Mouse (Mus musculus) large intestine, adult 2 months (tissue): ENCODE measurements around the gene Ankfy1. TPM values are rescaled to one million over a fixed set of nuclear protein-coding genes. Genes with fewer than 3 reads are reported as not detected.
"Not testable (repeated sequence)": the region's sequence is repeated elsewhere in the genome, so short reads cannot be mapped to it uniquely, and the experiment has no call there.

Experiments used
- DNase-seq: peaks from one replicate; pipeline ENCODE4 v3.0.0-alpha.2; 2012; ENCODE audit warnings: low read depth, low spot score
- WGBS: fragments of 180-500 bp; shearing (Covaris S2); methylation state at CpG from one replicate; pipeline ENCODE4 v1.1.7; 2018; 5-methylcytosine and 5-hydroxymethylcytosine counted together
- polyA plus RNA-seq: library from polyadenylated mRNA; depleted of rRNA; stranded (reverse); fragments of >200 nt; gene quantifications from 2 replicates; pipeline ENCODE4 v1.2.3, GENCODE M21; 2012

The Ankfy1 gene
- polyA plus RNA-seq, 1 experiment: 25.5 TPM

DNA sequence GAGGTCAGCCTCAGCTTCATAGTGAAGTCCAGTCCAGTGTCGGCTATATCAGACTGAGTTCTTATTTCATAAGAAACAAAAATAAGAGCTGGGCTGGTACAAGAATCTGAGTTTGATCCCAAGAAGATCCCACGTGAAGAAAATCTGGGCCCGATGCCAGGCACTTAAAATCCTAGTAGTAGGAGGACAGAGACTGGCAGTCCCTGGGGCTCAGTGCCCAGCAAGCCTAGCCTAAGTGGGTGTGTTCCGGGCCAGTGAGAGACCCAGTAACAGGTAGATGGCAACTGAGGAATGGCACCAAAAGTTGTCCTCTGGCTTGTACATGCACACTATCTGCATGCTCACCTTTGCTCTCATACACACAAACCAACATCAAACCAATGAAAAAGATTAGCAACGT is 22.9 kb downstream of the Ankfy1 start:
- 62% methylated on average over 5 of the region's 5 CpGs for WGBS

DNA sequence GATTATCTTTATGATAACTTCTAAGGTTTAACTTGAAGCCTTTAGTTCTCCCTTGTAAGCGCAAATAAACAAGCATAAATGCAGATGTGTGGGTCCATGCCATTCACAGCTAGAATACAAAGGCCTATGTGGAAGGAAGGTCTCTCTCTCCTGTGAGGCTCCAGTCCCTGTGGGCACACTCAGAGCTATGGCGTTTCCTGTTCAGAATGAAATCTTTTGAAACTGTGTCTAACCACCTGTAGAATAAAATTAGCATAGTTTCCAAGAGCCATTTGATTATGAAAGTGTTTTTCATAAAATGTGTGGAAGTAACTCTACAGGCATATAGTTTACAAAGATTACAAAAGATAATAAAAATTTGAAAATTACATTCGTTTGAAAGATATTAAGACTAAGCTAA is 28.4 kb downstream of the Ankfy1 start:
- 79% methylated on average over 3 of the region's 3 CpGs for WGBS

More for the DNA sequence above, 22.9 kb downstream of the Ankfy1 start:
- no peak for DNase-seq

DNA sequence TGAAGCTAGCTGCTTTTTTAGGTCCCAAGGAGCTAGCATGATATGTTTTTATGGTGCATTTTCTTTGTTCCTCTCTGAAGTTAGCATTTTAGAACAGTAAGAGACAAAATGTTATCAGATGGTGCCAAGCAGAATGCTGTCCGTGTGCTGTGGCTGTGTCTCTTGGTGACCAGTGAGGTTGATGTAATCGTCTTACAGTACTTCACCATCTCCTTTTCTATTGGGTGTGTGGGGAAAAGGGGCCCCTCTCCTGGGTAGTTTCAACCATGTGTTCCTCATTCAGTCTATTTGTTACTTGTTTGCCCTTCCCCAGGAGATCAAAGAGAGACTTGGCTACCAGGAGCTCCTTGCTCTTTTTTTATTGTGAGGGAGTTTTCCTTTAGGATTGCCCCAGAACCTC is 33.4 kb downstream of the Ankfy1 start:
- DNase-seq: no peak
- 48% methylated on average over 2 of the region's 2 CpGs for WGBS

More for the DNA sequence above, 28.4 kb downstream of the Ankfy1 start:
- DNase-seq: no peak

DNA sequence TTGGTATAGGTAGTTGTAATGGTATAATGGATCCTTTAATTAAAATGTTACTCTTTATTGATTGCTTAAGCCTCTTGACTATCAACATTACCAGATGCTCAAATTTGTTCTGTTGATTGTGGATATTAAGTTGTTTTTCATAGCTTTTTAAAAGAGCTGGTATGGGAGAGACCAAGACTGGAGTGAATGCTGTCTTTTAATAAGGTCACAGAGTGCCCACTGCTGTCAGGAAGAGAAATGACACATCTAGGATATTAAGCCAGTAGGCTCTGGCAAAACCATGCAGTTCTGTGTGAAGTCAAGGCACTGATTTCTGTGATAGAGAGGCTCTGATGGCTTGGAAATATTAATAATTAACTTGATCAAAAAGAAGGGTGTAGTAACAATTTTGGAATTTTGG is 34.1 kb downstream of the Ankfy1 start:
- DNase-seq: no peak

DNA sequence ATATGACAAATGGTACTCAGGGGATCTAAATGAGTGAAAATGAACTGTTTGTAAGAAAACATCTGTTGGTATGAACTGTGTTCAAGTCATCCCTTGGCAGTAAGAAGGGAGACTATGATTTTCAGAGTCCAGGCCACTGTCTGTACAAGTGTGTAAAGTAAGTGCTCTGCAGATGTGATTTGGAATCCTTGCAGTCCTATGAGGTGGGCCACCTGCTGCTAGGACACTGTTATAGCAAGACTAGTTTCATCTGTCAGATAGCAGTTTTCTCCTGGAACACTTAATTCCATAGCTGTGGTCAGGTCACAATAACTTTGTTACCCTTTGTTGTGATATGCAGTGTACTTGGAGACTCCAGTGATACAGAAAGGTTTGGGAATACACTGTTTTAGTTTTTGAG is 36.2 kb downstream of the Ankfy1 start:
- DNase-seq: no peak

DNA sequence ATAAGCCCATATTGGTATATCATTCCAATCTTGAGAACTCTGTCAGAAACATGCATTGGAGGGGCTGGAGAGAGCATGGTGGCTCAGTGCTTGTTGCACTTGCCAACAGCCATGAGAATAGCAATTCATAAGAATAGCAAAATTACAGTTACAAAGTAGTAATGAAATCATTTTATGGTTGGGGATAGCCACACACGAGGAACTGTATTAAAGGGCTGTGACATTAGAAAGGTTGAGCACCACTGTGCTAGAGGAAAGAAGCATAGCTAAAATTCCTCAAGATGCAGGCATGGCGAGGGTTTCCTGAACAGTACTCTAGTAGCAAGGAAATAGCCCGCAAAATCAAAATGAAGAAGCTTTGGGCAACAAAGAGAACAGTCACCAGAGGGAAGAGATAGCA is 43.9 kb downstream of the Ankfy1 start:
- DNase-seq: no peak
- WGBS: 74% methylated on average over 3 of the region's 3 CpGs

DNA sequence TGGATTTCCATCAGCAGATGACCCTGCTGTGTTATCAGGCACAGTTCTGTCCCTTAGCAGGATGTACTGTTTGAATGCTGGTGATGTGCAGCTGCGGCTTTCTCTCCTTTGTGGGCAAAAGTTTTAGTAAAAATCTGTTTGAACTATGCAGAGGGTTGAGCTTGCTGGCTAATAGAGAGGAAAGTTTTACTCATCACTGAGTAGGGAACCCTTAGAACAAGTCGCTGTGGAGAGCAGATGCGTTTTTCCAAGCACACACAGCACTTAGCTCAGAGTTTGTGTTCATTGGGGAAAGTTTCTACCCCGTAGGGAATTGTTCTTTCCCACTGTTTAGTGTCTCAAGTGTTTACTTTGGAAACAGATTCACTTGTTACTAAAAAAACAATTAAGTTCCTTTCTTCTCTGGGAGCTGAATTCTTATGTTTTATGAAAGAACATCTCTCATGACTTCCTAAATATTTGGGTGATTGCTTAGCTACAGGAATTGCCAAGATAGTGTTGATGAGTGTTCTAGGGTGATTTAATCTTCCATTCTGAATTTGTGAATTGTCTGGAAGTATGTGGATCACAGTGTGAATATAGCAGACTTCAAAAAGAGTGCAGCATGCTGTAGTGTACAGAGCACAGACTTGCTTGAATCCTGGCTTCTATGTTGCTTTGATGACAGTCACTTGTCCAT is 45.2 kb downstream of the Ankfy1 start:
- WGBS: 57% methylated on average over 4 of the region's 4 CpGs
- no peak for DNase-seq

DNA sequence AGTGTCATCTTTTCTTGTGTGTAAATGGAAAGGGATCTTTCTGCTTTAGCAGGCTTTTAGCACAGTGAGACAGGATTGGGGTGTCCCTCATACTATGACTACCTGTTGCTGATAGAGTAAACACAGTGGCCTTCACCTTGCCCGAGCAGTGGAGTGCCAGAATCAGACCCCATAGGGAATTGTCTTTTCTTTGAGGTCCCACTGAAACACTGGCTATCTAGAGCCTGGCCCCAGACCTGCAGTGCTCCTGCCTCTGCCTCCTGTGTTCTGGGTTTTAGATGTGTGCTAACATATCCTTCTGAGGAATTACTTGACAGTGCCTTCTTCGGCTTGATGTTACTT is 45.7 kb downstream of the Ankfy1 start:
- no peak for DNase-seq
- whole genome bisulfite sequencing: 84% methylated on average over 2 of the region's 2 CpGs

DNA sequence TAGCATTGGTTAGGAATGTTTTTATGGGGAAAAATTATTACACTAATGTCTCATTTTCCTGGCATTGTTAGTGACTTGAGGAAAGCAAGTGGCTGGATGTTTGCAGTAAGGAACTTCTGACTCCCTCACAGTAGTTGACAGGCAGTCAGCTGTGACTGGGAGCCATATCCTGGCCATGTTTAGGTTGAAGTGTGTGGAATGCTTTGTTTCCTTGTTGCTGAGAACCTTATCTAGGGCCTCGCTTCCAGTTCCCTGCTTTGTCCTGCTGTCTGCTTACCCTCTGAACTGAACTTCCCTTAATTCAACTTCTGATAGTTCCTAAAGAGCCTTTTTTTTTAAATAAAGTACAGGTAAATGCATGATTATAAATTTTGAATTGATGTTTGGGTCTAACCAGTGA is 46.5 kb downstream of the Ankfy1 start:
- no peak for DNase-seq
- WGBS: 82% methylated on average over 1 of the region's 1 CpGs

DNA sequence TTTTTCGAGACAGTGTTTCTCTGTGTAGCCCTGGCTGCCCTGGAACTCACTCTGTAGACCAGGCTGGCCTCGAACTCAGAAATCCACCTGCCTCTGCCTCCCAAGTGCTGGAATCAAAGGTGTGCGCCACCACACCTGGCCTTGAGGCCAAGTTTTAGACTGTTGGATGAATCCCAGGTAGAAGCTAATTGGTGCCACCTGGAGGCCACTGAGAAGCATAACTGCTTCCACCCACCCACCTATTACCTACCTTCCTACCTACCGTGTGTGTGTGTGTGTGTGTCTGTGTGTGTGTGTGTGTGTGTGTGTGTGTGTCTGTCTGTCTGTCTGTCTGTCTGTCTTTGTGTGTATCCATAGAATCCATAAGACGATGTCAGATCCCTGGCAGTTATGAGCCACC is 47.7 kb downstream of the Ankfy1 start:
- not testable (repeated sequence) for DNase-seq
- 86% methylated on average over 5 of the region's 5 CpGs for WGBS

DNA sequence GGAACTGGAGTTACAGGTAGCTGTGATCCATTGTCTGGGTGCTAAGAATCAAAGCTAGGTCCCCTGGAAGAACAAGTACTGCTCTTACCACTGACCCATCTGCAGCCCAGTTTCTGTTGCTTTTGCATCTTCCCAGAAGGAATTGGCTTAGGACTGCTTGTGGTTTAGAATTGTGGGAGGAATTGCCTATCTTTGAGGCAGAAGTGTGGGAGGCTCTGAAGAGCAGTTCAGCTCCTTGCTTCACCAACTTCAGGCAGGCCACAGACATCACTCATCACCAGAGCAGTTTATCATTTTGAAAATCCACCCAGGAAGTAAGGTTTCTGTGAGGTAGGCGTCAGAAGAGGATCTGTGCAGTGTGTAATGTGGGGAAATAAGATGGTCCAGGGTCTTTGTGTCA is 49.2 kb downstream of the Ankfy1 start:
- 91% methylated on average over 1 of the region's 1 CpGs for WGBS
- DNase-seq: no peak

DNA sequence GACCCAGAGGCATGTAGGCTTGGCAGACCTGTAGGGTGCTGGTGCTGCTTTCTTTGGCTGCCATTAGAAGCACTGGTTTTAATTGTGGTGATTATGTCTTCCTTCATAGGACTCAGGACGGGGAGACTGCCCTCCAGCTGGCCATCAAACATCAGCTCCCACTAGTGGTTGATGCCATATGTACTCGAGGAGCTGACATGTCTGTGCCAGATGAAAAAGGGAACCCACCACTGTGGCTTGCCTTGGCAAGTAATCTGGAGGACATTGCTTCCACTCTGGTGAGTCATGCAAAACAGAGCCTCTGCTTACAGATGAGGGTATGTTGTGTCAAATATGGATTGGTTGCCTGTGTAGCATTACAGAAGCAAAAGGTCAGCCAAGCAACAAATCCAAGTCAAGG is 62.1 kb downstream of the Ankfy1 start:
- no peak for DNase-seq
- WGBS: 35% methylated on average over 2 of the region's 2 CpGs

DNA sequence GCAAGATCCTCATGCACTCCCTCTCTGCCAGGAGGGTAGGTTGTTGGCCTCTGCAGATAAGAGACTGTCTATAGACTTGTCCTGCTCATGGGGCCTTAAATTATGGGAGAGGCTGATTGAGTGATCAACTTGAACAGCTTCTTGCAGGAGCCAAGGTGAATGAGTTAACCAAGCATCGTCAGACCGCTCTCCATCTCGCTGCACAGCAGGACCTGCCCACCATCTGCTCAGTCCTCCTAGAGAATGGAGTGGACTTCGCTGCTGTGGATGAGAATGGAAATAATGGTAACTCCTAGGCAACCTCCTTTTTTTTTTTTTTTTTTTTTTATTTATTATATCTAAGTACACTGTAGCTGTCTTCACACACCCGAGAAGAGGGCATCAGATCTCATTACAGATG is 68.5 kb downstream of the Ankfy1 start:
- 95% methylated on average over 5 of the region's 5 CpGs for WGBS
- DNase-seq: no peak

DNA sequence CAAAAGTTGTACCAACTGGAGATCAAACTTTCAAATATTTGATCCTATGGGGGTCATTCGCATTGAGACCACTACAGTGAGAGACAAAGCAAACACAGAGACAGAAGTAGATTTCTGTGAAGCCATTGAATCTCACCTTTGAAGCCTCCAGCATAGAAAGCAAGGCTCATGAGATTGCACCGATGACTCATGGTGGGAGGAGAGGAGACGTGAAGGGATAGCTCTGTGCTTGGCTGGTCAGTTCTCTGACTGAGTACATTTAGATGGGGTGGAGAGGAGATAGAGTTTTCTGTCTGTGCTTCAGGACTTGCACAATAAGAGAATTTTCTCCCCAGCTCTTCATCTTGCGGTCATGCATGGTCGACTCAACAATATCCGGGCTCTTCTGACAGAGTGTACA is 69.8 kb downstream of the Ankfy1 start:
- WGBS: 83% methylated on average over 6 of the region's 6 CpGs
- no peak for DNase-seq

DNA sequence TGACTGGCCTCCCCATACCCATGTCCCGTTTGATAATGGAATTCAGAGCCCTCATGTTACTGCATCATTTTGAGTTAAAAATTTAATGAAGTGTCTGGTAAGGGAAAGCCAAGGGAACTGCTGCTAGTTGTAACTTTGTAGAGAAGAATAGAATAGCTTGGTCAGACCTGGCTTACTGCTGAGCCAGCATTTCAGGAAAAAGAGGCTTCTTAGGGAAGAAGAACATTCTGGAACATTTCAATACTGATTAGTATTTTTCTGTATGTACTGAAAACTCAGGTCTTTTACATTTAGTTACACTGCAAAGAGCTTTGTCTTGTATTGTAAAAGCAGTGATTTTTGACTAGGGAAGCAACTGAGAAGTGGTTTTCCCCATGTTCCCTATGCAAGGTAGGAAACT is 71.0 kb downstream of the Ankfy1 start:
- no peak for DNase-seq
- 77% methylated on average over 1 of the region's 1 CpGs for WGBS

DNA sequence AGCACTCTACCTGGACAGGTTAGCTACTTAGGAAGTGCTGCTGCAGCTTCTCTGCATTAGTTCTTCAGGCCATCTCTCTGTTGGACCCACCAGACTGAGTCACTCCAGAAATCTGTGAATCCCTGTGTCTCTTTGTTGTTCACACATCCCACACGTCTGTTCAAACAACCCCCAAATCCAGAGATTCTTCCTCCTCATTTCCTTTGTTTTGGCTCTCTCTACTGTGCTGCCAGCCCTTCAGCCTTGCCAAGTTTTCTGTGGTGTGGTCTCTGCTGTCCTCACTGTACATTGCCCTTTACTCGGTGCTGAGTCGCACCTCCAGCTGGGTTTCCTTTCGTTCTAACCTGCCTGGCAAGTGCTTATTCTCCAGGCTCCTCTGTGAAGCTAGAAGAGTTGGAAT is 74.5 kb downstream of the Ankfy1 start:
- no peak for DNase-seq
- 78% methylated on average over 4 of the region's 4 CpGs for WGBS

DNA sequence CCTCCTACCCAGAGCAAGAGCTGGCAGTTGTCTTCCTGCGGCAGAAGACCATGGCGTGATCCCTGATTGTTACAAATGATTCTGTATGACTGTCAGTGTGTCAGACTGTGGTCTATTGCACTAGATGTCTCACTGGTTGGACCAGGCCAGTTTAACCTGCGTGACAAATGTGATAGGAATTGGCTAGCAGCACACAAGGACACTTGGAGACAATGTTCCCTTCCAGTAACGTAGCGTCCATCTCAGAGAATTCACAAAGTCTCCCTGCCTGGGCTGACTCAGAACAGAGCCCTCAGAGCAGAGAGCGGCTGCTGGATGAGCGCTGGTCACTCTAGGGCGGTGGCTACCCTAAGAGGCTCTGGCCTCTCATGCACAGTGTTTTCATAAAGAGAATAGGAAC is 77.9 kb downstream of the Ankfy1 start:
- DNase-seq: no peak
- 82% methylated on average over 8 of the region's 8 CpGs for WGBS

DNA sequence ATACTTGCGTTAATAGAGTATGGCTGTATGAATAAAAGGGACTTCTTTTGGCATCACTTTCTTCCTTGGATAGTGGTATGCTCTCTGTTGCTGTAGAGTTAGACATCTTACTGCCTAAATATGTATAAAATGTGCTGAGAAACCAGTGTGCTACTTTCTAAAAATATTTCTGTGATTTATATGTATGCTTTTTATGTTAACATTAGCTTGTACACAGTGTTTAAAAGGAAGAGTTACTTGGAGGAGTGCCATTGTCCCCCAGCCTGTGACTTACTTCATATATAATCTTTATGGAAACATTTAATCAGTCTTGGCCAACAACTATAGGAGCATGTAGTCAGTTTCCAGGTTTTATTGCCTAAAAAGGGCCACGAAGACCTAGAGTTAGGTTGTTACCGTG is 79.3 kb downstream of the Ankfy1 start:
- DNase-seq: no peak
- WGBS: 58% methylated on average over 3 of the region's 3 CpGs

DNA sequence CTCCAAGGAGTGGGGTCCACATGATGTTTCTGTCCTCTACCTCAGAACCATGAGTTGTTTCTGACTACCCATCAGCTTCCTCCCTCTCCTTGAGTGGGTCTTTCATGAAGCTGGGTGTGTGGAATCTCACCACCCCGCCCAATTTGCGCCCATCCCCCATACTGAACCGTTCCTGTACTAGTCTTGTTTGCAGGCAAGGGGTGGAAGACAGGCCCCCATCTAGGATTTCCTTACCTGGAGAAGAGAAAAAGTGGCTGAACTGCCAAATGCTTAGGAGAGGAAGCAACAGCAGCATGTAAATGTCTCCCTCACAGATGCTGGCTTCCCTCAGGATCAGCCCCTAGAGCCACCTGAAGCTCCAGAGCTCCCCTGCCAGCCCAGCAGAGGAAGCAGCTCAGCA is 80.5 kb downstream of the Ankfy1 start:
- DNase-seq: no peak
- WGBS: 89% methylated on average over 3 of the region's 3 CpGs

DNA sequence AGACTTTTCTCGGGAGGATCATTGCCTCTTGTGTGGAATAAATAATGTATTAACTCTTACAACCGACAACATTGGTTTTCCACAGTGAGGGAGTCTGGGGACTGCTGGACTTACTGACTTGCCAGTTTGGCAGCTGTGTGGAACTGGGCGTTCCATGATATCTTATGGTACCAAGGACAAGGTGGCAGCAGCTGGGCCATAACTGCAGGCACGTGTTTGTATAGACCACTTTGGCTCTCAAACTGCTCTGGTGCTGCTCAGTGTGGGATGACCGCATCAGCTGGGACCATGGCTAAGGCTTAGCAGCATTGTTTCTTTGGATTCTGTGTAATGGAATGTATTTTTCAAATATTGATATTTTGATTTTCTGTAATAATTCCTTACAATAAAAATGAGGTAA is 81.0 kb downstream of the Ankfy1 start:
- DNase-seq: no peak
- 72% methylated on average over 5 of the region's 5 CpGs for WGBS

DNA sequence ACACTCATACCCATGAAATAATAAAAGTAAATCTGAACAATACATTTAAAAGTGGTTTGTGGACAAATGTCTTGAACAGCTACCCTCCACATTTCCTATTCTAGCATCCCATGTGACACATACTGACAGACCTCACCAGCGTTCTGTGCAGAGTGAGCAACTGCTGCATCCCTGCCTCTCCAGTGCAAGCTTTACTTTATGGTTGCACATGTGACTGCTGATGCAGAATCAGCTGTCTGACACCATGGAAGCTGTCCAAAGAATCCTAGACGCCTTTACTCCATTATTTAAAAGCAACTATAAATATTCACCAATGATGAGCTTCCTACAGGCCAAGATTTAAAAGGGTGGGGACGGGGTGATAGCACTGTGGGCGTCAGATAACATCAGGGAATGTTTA is 81.7 kb downstream of the Ankfy1 start:
- 63% methylated on average over 4 of the region's 4 CpGs for WGBS
- no peak for DNase-seq

DNA sequence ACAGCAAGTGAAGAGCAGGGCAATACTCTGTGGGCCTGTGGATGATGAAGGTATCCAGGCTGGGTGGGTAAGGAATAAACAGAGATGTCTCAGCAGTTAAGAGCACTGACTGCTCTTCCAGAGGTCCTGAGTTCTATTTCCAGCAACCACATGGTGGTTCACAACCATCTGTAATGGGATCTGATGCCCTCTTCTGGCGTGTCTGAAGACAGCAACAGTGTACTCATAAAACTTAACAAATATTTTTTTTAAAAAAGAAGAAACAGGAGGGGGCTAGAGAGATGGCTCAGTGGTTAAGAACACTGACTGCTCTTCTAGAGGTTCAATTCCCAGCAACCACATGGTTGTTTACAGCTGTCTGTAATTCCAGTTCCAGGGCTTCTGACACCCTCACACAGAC is 82.8 kb downstream of the Ankfy1 start:
- 36% methylated on average over 1 of the region's 1 CpGs for WGBS
- not testable (repeated sequence) for DNase-seq
